Mouse (Mus musculus): ENCODE data around the gene Rab36. TPM values are rescaled to one million over a fixed set of nuclear protein-coding genes. Genes with fewer than 3 reads are reported as not detected.

The Rab36 gene
- total and polyA plus RNA-seq, 3 experiments = not detected

DNA sequence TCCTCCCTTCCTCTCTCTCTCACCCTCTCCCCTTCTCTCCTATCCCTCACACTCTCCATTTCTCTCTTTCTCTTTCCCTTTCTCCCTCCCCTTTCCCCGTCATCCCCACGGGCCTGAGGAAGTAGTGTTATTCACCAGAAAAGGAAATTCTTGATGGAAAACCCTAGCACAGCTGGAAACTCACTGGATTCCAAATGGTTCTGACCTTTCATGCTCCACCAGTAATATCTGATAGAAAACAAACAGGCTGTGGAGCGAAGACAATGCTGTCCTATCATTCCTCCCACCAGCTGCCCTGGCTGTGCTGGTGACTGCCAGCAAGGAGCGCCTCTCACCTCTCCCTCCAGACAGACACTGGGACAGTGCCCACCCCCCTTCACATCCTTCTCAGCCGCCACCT, 42.0 kb upstream of the Rab36 start:
- Histone ChIP-seq H3K27ac (ENCODE audit: control insufficient read depth, low read depth, low read length) (no peak overlapping the region), H3K36me3 (ENCODE audit: control insufficient read depth in 1 of 2, insufficient read depth in 2 of 2, low read length in 2 of 2) (no peaks in the 10 kb centered on the region), H3K9me3 (replicated peaks; ENCODE audit: insufficient read depth, low read length) (no peaks in the 10 kb centered on the region), H3K27me3 (ENCODE audit: control insufficient read depth in 1 of 2, insufficient read depth in 2 of 2, low read length in 2 of 2) (no peaks in the 10 kb centered on the region), H3K9ac (ENCODE audit: control insufficient read depth, low read depth, low read length, poor library complexity, severe bottlenecking) (no peak overlapping the region), H3K4me1 (ENCODE audit: control insufficient read depth in 1 of 2, insufficient read depth in 2 of 2, low read length in 2 of 2) (no peaks in the 10 kb centered on the region), H3K4me3 (ENCODE audit: control insufficient read depth in 1 of 2, insufficient read depth in 1 of 2, low read depth in 2 of 2, low read length in 2 of 2) (no peak overlapping the region), H3K79me2 (ENCODE audit: control insufficient read depth, insufficient read depth, low read length, poor library complexity) (no peaks in the 10 kb centered on the region)
- TF ChIP-seq MXI1 (IDR thresholded peaks at IDR 0.05; ENCODE audit: low read depth, low read length) (no peak), NELFE (IDR thresholded peaks at IDR 0.05; ENCODE audit: low read depth, low read length) (no peak), ZC3H11A (IDR thresholded peaks at IDR 0.05; ENCODE audit: low read depth, low read length) (no peak), CTCF (IDR thresholded peaks at IDR 0.05 in 2 of 3, conservative IDR thresholded peaks at IDR 0.05 in 1 of 3; ENCODE audit: control insufficient read depth in 1 of 3, insufficient read depth in 1 of 3, low read depth in 2 of 3, low read length in 3 of 3, poor library complexity in 1 of 3, severe bottlenecking in 1 of 3) (no peak), UBTF (IDR thresholded peaks at IDR 0.05; ENCODE audit: borderline replicate concordance, insufficient read depth, low read depth, low read length) (no peak), BHLHE40 (IDR thresholded peaks at IDR 0.05; ENCODE audit: borderline replicate concordance, low read depth, low read length) (no peak), SMC3 (IDR thresholded peaks at IDR 0.05; ENCODE audit: low read depth, low read length) (no peak), MAFK (IDR thresholded peaks at IDR 0.05; ENCODE audit: borderline replicate concordance, low read depth, low read length) (no peak), MAX (IDR thresholded peaks at IDR 0.05; ENCODE audit: low read length) (no peak), CHD2 (IDR thresholded peaks at IDR 0.05; ENCODE audit: low read length) (no peak), ETS1 (IDR thresholded peaks at IDR 0.05; ENCODE audit: low read depth, low read length) (no peak), SIN3A (IDR thresholded peaks at IDR 0.05; ENCODE audit: low read length) (no peak), HCFC1 (IDR thresholded peaks at IDR 0.05; ENCODE audit: low read depth, low read length) (no peak), RAD21 (IDR thresholded peaks at IDR 0.05; ENCODE audit: low read depth, low read length) (no peak)
- DNase-seq (ENCODE audit: low read depth, low spot score) = no peak

DNA sequence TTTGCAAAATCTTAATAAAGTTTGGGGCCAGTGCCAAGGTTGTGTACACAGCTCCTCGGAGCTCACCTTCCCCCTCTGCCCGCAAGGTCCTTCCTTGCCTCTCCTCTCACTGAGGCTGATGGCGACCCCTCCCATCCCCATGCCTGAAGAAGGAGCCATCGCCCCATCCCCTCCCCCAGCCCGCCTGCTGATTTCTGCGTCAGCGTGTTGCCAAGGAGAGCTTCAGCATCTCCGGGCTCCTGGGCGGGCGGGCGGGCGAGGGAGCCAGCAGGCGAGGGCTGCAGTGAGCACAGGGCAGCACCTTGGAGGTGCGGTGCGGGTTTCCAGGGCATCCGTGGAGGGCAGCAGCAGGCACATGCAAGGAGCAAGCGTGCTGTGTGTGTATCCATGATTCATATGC, 41.5 kb upstream of the Rab36 start:
- H3K9ac ChIP-seq (ENCODE audit: control insufficient read depth, low read depth, low read length, poor library complexity, severe bottlenecking) = no peak overlapping the region
- TF ChIP-seq HCFC1 (IDR thresholded peaks at IDR 0.05; ENCODE audit: low read depth, low read length) (no peak), RAD21 (IDR thresholded peaks at IDR 0.05; ENCODE audit: low read depth, low read length) (no peak), MYB (IDR thresholded peaks at IDR 0.05; ENCODE audit: low read depth, low read length) (no peak), EP300 (IDR thresholded peaks at IDR 0.05; ENCODE audit: low read depth in 1 of 2, low read length in 2 of 2) (no peak), CHD1 (IDR thresholded peaks at IDR 0.05; ENCODE audit: low read depth, low read length) (no peak), ZC3H11A (IDR thresholded peaks at IDR 0.05; ENCODE audit: low read depth, low read length) (no peak), TBP (IDR thresholded peaks at IDR 0.05; ENCODE audit: low read depth, low read length) (no peak), TCF12 (IDR thresholded peaks at IDR 0.05; ENCODE audit: low read depth, low read length) (no peak), POLR2AphosphoS2 (IDR thresholded peaks at IDR 0.05; ENCODE audit: low read length) (no peak), MXI1 (IDR thresholded peaks at IDR 0.05; ENCODE audit: low read depth, low read length) (no peak), ELF1 (IDR thresholded peaks at IDR 0.05; ENCODE audit: low read depth, low read length) (no peak), CTCF (IDR thresholded peaks at IDR 0.05 in 2 of 3, conservative IDR thresholded peaks at IDR 0.05 in 1 of 3; ENCODE audit: control insufficient read depth in 1 of 3, insufficient read depth in 1 of 3, low read depth in 2 of 3, low read length in 3 of 3, poor library complexity in 1 of 3, severe bottlenecking in 1 of 3) (no peak), POLR2A (IDR thresholded peaks at IDR 0.05; ENCODE audit: control insufficient read depth in 1 of 2, insufficient read depth in 1 of 2, low read depth in 1 of 2, low read length in 2 of 2, poor library complexity in 1 of 2) (no peak), ZMIZ1 (IDR thresholded peaks at IDR 0.05; ENCODE audit: low read depth, low read length) (no peak), BHLHE40 (IDR thresholded peaks at IDR 0.05; ENCODE audit: borderline replicate concordance, low read depth, low read length) (no peak), MAFK (IDR thresholded peaks at IDR 0.05; ENCODE audit: borderline replicate concordance, low read depth, low read length) (no peak)
- H3K36me3 ChIP-seq (ENCODE audit: control insufficient read depth in 1 of 2, insufficient read depth in 2 of 2, low read length in 2 of 2) = no peaks in the 10 kb centered on the region
- no peaks in the 10 kb centered on the region for H3K4me1 ChIP-seq (ENCODE audit: control insufficient read depth in 1 of 2, insufficient read depth in 2 of 2, low read length in 2 of 2)
- H3K79me2 ChIP-seq (ENCODE audit: control insufficient read depth, insufficient read depth, low read length, poor library complexity) = no peaks in the 10 kb centered on the region
- no peaks in the 10 kb centered on the region for H3K27me3 ChIP-seq (ENCODE audit: control insufficient read depth in 1 of 2, insufficient read depth in 2 of 2, low read length in 2 of 2)
- DNase-seq (ENCODE audit: low read depth, low spot score) = no peak
- no peak overlapping the region for H3K27ac ChIP-seq (ENCODE audit: control insufficient read depth, low read depth, low read length)
- H3K4me3 ChIP-seq (ENCODE audit: control insufficient read depth in 1 of 2, insufficient read depth in 1 of 2, low read depth in 2 of 2, low read length in 2 of 2) = no peak overlapping the region
- no peaks in the 10 kb centered on the region for H3K9me3 ChIP-seq (replicated peaks; ENCODE audit: insufficient read depth, low read length)
